Comparison of ENCODE assay signal across 1 mouse cellular context in the genomic region with DNA sequence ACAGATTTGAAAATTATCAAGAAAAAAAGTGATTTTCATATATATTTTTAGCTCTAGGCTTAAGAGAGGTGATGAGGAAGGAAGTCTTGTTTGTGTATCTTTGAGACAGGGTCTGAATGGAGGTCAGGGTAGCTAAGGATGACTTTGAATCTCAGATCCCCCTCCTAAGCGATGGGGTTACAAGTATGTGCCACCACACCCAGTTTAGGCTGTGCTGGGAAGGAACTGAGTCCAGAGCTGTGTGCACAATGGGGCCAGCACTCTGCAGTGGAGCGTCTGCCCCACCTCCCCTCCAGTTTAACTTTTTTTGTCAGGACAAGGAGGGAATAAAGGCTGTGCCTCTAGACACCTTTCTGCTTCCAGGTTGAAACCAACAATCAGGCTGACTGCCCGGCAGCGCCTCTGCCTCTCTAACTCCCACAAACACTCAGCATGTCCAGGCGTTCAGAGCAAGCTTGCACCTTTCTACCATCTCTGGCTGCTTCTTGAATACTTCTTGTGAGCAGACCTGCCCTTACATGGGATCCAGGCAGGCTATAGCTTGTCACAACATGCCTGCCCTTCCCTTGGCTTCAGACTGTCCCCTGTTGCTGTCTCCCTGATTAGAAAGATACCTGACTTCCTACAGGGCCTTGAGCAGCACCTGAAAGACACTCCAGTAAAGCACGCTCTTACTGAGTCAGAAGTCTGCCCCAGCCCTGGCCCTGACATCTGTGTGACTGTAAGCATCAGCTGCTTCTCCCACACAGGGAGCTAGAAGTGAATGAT.
TF ChIP-seq lines count a peak whose summit lies in the region.

No protein-coding gene starts in this region.

TF ChIP-seq in CH12.LX, 34 proteins besides CTCF, POLR2A, EP300 and RAD21:
- TF ChIP-seq PAX5 (IDR thresholded peaks at IDR 0.05; ENCODE audit: low read length) (no peak), ZNF384 (IDR thresholded peaks at IDR 0.05; ENCODE audit: low read depth, low read length) (peak; percentile 45)
TF ChIP-seq in CH12.LX: peak in this region for 1.
